Mouse (Mus musculus) stomach, embryonic 16.5 days (tissue): Measurements from ENCODE around the gene Hlcs. TPM values are rescaled to one million over a fixed set of nuclear protein-coding genes. Genes with fewer than 3 reads are reported as not detected.

Experiments
- ATAC-seq: fragments of 200-750 bp; cut with Nextera tagmentation; 2 replicates; pipeline ENCODE4 v1.8.0; 2017; ENCODE audit warnings: moderate number of reproducible peaks, moderate TSS enrichment; ENCODE audit not compliant: insufficient read depth, low FRiP score
- H3K27ac ChIP-seq: fragments of 300-500 bp; sonication (generic); 2 replicates; pipeline ENCODE4 v1.5.1; 2014; ENCODE audit warnings: low read length
- H3K27me3 ChIP-seq: fragments of 300-500 bp; sonication (generic); 2 replicates; pipeline ENCODE4 v1.6.1; 2014; ENCODE audit warnings: low read length, control low read depth, mixed read lengths; ENCODE audit not compliant: control insufficient read depth, insufficient read depth
- H3K36me3 ChIP-seq: fragments of 300-500 bp; sonication (generic); 2 replicates; pipeline ENCODE4 v1.6.1; 2014; ENCODE audit warnings: low read length; ENCODE audit not compliant: control insufficient read depth, insufficient read depth
- H3K4me1 ChIP-seq: fragments of 300-500 bp; sonication (generic); 2 replicates; pipeline ENCODE4 v1.6.1; 2014; ENCODE audit warnings: low read length, control low read depth, mixed read lengths; ENCODE audit not compliant: control insufficient read depth, insufficient read depth
- H3K4me2 ChIP-seq: fragments of 300-500 bp; sonication (generic); 2 replicates; pipeline ENCODE4 v1.6.1; 2014; ENCODE audit warnings: low read depth, low read length, mixed read lengths
- H3K4me3 ChIP-seq: fragments of 300-500 bp; sonication (generic); replicated peaks from 2 replicates; pipeline ENCODE4 v1.5.1; 2014; ENCODE audit warnings: mild to moderate bottlenecking, low read length
- H3K9ac ChIP-seq: fragments of 300-500 bp; sonication (generic); 2 replicates; pipeline ENCODE4 v1.6.1; 2014; ENCODE audit warnings: low read length
- H3K9me3 ChIP-seq: fragments of 300-500 bp; sonication (generic); replicated peaks from 2 replicates; pipeline ENCODE4 v1.6.1; 2016; ENCODE audit warnings: low read length, control low read depth; ENCODE audit not compliant: control insufficient read depth
- whole genome bisulfite sequencing: fragments of 180-500 bp; shearing (Covaris S2); extraction: QIAGEN DNeasy Blood & Tissue Kit; methylation state at CpG from one replicate; pipeline ENCODE4 v1.1.7; 2014; 5-methylcytosine and 5-hydroxymethylcytosine counted together
- polyA plus RNA-seq: library from polyadenylated mRNA; unstranded; fragments of >200 nt; fragmentation: Nextera tagmentation; extraction: Ambion mirVana; gene quantifications from 2 replicates; pipeline ENCODE4 v1.2.1, GENCODE M21; 2015

Gene Hlcs
- polyA plus RNA-seq, result 10.2 and 10.3 TPM in 2 replicates

DNA sequence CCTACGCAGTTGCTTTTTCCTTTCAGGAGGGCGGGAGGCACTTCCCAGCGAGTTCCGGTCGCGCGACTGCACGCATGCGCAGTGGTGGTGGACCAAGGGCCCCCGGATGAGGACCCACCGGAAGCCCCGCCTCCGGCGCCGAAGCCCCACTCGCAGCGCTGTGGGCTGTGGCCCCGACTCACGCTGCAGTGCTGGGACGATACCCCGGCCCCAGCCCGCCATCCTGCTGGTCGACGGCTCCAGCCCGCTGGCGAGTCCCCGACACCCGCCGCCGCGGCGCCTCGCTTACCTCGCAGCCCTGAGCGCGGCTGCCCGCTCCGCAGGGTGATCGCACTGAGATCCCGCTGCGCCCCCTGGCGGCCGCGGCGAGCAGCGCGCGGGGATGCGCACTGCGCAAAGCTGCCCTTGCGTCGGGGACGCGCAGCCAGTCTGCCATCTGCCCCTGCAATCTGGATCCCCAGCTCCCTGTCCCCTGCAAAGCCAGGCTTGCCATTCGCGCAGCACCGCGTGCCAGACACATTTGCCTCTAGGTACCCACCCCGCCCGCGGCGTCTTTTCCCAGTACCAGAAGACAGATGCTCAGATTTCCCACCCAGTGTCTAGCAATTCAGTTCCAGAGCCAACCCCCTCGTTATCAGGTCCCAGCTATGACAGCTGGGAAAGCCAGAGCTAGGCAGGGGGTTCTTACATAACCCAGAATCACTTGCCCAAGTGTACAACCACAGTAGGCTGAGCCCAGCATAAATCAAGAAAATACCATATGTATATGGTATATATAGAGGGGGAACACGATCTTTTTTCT is at the start of gene Hlcs:
Gene Hlcs (minus strand): TSS at position 343 of the 802 bp plus-strand sequence.
- peak; percentile 92 for ATAC-seq
- Histone ChIP-seq H3K4me3 (peak within 1 kb of the TSS; percentile 56), H3K36me3 (no peaks in the 10 kb centered on the region), H3K27ac (peak within 1 kb of the TSS; percentile 99), H3K4me2 (peak within 1 kb of the TSS; percentile 79), H3K9ac (peak within 1 kb of the TSS; percentile 83), H3K27me3 (no peaks in the 10 kb centered on the region), H3K4me1 (0 out of 2 replicates have a peak, but pooled peaks cover 8% of the 10 kb centered on the region), H3K9me3 (no peaks in the 10 kb centered on the region)
- WGBS, result 1% methylated on average over 64 of the region's 64 CpGs

- H3K36me3 ChIP-seq, result no peaks in the 10 kb centered on the region
- no peak overlapping the region for H3K4me2 ChIP-seq
- no peak overlapping the region for H3K27ac ChIP-seq
- WGBS, result 42% methylated on average over 10 of the region's 10 CpGs
- peak; percentile 53; the same call in 1 of the 2 replicates for ATAC-seq
- no peaks in the 10 kb centered on the region for H3K9me3 ChIP-seq
- H3K4me1 ChIP-seq, result no peaks in the 10 kb centered on the region
- H3K9ac ChIP-seq, result no peak overlapping the region
- H3K4me3 ChIP-seq, result no peak overlapping the region
- H3K27me3 ChIP-seq, result no peaks in the 10 kb centered on the region
These were observed 49.0 kb upstream of the Hlcs start for GRCm38 (mm10) chr16:94362174-94362873.

DNA sequence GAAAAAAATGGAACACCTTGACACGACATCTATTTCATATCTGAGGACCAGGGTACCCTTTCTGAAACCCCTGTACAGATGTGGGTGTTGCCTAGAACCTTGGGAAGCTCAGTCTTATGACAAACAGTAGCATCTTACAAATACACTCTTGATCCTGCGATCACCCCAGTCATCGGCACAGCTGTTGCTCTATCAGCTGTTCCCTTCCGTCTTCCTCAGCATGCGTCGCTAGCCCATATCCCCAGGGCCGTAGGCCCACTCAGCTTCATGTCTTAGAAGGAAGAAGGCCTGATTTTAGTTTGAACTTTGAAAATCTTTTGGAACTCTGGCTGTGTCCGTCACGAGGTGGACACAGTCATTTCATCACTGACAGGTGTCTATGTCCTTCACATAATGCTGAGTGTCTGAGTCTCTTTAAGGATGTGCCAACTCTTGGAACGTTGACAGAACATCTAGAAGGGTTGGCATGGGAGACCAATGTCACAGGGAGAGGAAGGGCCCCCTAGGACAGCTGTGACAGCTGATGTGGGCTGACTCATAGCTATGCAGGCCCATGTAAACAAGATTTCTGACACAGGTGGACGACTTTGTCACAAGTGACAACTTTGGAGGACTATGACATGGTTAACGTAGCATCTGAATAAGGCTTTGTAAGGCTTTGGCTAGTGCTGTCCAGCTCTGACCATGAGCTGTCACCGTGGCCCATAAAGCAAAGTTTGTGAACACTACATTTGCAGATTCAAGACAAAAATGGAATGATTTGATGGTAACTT is 47.4 kb upstream of the Hlcs start:
- no peak for ATAC-seq
- no peaks in the 10 kb centered on the region for H3K9me3 ChIP-seq
- H3K4me2 ChIP-seq, result no peak overlapping the region
- WGBS, result 84% methylated on average over 13 of the region's 13 CpGs
- H3K4me3 ChIP-seq, result no peak overlapping the region
- no peaks in the 10 kb centered on the region for H3K4me1 ChIP-seq
- no peaks in the 10 kb centered on the region for H3K36me3 ChIP-seq
- H3K27ac ChIP-seq, result no peak overlapping the region
- no peaks in the 10 kb centered on the region for H3K27me3 ChIP-seq
- H3K9ac ChIP-seq, result no peak overlapping the region

DNA sequence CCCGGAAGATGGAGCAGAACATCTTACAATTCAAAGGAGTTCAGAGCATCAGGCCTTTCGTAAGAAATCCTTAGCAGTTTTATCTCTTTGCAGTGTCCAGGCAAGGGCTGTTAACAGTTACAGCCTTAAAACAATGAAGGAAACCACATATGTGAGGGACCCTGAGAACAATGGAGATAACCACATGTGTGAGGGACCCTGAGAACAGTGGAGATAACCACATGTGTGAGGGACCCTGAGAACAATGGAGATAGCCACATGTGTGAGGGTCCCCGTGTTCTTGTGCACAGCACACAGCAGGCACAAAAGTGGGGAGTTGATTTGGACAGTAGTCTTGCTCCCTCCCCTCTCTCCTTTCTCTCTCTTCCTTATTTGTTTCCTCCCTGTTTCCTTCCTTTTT is 44.7 kb upstream of the Hlcs start:
- no peak overlapping the region for H3K9ac ChIP-seq
- no peak overlapping the region for H3K4me3 ChIP-seq
- H3K4me2 ChIP-seq, result no peak overlapping the region
- ATAC-seq, result no peak
- H3K36me3 ChIP-seq, result no peaks in the 10 kb centered on the region
- no peaks in the 10 kb centered on the region for H3K27me3 ChIP-seq
- WGBS, result 77% methylated on average over 3 of the region's 3 CpGs
- no peak overlapping the region for H3K27ac ChIP-seq
- H3K4me1 ChIP-seq, result no peaks in the 10 kb centered on the region
- H3K9me3 ChIP-seq, result no peaks in the 10 kb centered on the region

- Histone ChIP-seq H3K4me1 (no peaks in the 10 kb centered on the region), H3K4me3 (no peak overlapping the region), H3K27me3 (no peaks in the 10 kb centered on the region), H3K27ac (no peak overlapping the region), H3K9ac (no peak overlapping the region), H3K4me2 (no peak overlapping the region), H3K36me3 (no peaks in the 10 kb centered on the region), H3K9me3 (no peaks in the 10 kb centered on the region)
- no peak for ATAC-seq
- WGBS, result 41% methylated on average over 11 of the region's 11 CpGs
These were observed 43.6 kb upstream of the Hlcs start for GRCm38 (mm10) chr16:94356776-94357494.

DNA sequence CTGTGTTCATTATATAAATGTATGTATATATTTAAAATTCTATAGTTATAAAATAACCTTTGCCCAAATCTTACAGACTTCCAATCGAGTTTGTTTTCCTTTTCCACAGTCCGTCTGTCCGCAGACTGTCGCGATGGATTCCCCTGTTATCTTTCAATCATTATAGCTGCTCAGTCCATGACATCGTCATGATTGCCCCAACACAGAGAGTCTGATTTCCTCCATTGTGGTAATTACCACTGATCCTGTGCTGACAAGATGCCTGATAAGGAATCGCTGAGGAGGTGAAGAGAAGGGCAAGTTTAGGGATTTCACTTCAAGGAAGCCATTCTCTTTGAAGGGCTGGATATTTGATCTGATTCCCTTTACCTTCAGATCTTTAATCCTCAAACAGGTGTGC is 42.7 kb upstream of the Hlcs start:
- 28% methylated on average over 7 of the region's 7 CpGs for WGBS
- Histone ChIP-seq H3K36me3 (no peaks in the 10 kb centered on the region), H3K27me3 (no peaks in the 10 kb centered on the region), H3K4me3 (no peak overlapping the region), H3K4me1 (no peaks in the 10 kb centered on the region), H3K9ac (no peak overlapping the region), H3K9me3 (no peaks in the 10 kb centered on the region), H3K4me2 (no peak overlapping the region), H3K27ac (no peak overlapping the region)
- ATAC-seq, result no peak

- no peaks in the 10 kb centered on the region for H3K36me3 ChIP-seq
- no peaks in the 10 kb centered on the region for H3K9me3 ChIP-seq
- no peaks in the 10 kb centered on the region for H3K4me1 ChIP-seq
- WGBS, result 26% methylated on average over 9 of the region's 9 CpGs
- no peak overlapping the region for H3K4me2 ChIP-seq
- no peaks in the 10 kb centered on the region for H3K27me3 ChIP-seq
- no peak overlapping the region for H3K9ac ChIP-seq
- ATAC-seq, result 0 out of 2 replicates have a peak, but pooled peaks have one; percentile 47
- no peak overlapping the region for H3K4me3 ChIP-seq
- H3K27ac ChIP-seq, result no peak overlapping the region
These were observed 41.1 kb upstream of the Hlcs start for GRCm38 (mm10) chr16:94354450-94354849.

- H3K27me3 ChIP-seq, result no peaks in the 10 kb centered on the region
- 0 out of 2 replicates have a peak, but pooled peaks have one; percentile 13 for ATAC-seq
- H3K9me3 ChIP-seq, result no peaks in the 10 kb centered on the region
- H3K4me2 ChIP-seq, result no peak overlapping the region
- WGBS, result 52% methylated on average over 10 of the region's 10 CpGs
- no peak overlapping the region for H3K27ac ChIP-seq
- no peaks in the 10 kb centered on the region for H3K4me1 ChIP-seq
- H3K4me3 ChIP-seq, result no peak overlapping the region
- no peak overlapping the region for H3K9ac ChIP-seq
- H3K36me3 ChIP-seq, result no peaks in the 10 kb centered on the region
These were observed 36.9 kb upstream of the Hlcs start for GRCm38 (mm10) chr16:94350287-94350677.
